Mouse (Mus musculus) ES-E14 (cell line): ENCODE results near the gene Ftsj3. TPM values are rescaled to one million over a fixed set of nuclear protein-coding genes. Genes with fewer than 3 reads are reported as not detected.
"Not testable (repeated sequence)": the region's sequence is repeated elsewhere in the genome, so short reads cannot be mapped to it uniquely, and the experiment has no call there.

Experiments
- DNase-seq: peaks from one replicate; pipeline ENCODE4 v3.0.0-alpha.2; 2013; ENCODE audit warnings: low read depth, low spot score
- H3K27ac ChIP-seq: 2 replicates; pipeline ENCODE4 v1.5.1; 2012; ENCODE audit warnings: low read depth, mild to moderate bottlenecking, low read length, moderate library complexity, mixed read lengths; ENCODE audit not compliant: poor library complexity, insufficient read depth, severe bottlenecking
- H3K36me3 ChIP-seq: 2 replicates; pipeline ENCODE4 v1.6.1; 2012; ENCODE audit warnings: mild to moderate bottlenecking, low read length, moderate library complexity, mixed read lengths; ENCODE audit not compliant: control insufficient read depth, poor library complexity, insufficient read depth, severe bottlenecking
- H3K4me1 ChIP-seq, 2 experiments: fragments of 150-350 bp in 1 of 2; sonication (generic) in 1 of 2; 2 replicates each; pipeline ENCODE4 v1.6.1; 2012; ENCODE audit warnings: low read length in 2 of 2, mild to moderate bottlenecking in 1 of 2, mixed read lengths in 1 of 2; ENCODE audit not compliant: control insufficient read depth in 2 of 2, insufficient read depth in 2 of 2, poor library complexity in 1 of 2
- H3K4me3 ChIP-seq, 2 experiments: fragments of 150-350 bp in 1 of 2; sonication (generic) in 1 of 2; 2 replicates each; pipeline ENCODE4 v1.5.1; 2012; ENCODE audit warnings: low read length in 2 of 2, low read depth in 1 of 2, mild to moderate bottlenecking in 1 of 2, mixed read lengths in 1 of 2; ENCODE audit not compliant: insufficient read depth in 1 of 2, poor library complexity in 1 of 2, severe bottlenecking in 1 of 2
- H3K9ac ChIP-seq: 2 replicates; pipeline ENCODE4 v1.6.1; 2012; ENCODE audit warnings: low read depth, mild to moderate bottlenecking, low read length, mixed read lengths; ENCODE audit not compliant: poor library complexity, insufficient read depth, severe bottlenecking
- H3K9me3 ChIP-seq: fragments of 150-350 bp; sonication (generic); 2 replicates; pipeline ENCODE4 v1.6.1; 2012; ENCODE audit warnings: low read depth, mild to moderate bottlenecking, low read length; ENCODE audit not compliant: control insufficient read depth, insufficient read depth
- CHD2 ChIP-seq: IDR thresholded peaks from 2 replicates; pipeline ENCODE4 v1.6.1; 2014; ENCODE audit warnings: mild to moderate bottlenecking, low read depth, low read length, inconsistent platforms
- HCFC1 ChIP-seq: IDR thresholded peaks from 2 replicates; pipeline ENCODE4 v1.6.1; 2012; ENCODE audit warnings: low read length, inconsistent platforms, borderline replicate concordance; ENCODE audit not compliant: insufficient read depth
- MAFK ChIP-seq: IDR thresholded peaks from 2 replicates; pipeline ENCODE4 v1.6.1; 2014; ENCODE audit warnings: mild to moderate bottlenecking, low read depth, low read length, inconsistent platforms; ENCODE audit not compliant: insufficient read depth
- ZC3H11A ChIP-seq: IDR thresholded peaks from 2 replicates; pipeline ENCODE4 v1.6.1; 2012; ENCODE audit warnings: low read depth, mild to moderate bottlenecking, inconsistent platforms, low read length, borderline replicate concordance
- ZNF384 ChIP-seq: IDR thresholded peaks from 2 replicates; pipeline ENCODE4 v1.6.1; 2012; ENCODE audit warnings: low read depth, low read length, inconsistent platforms
- in situ Hi-C, 2 experiments: fragments of 600-800 bp; cut with MboI; formaldehyde crosslinking; loops; one replicate each; pipeline ENCODE4 v1.15.1; 2025; ENCODE audit warnings: low sequenced_read_pairs in 2 of 2, inconsistent platforms in 1 of 2; ENCODE audit not compliant: unreplicated experiment in 2 of 2
- total RNA-seq: library from RNA; depleted of rRNA; stranded (reverse); fragments of 300-350 nt; gene quantifications from 2 replicates; pipeline ENCODE4 v1.2.3, GENCODE M21; 2012; rRNA removed

Ftsj3 gene
- total RNA-seq, 1 experiment = 304 TPM

DNA sequence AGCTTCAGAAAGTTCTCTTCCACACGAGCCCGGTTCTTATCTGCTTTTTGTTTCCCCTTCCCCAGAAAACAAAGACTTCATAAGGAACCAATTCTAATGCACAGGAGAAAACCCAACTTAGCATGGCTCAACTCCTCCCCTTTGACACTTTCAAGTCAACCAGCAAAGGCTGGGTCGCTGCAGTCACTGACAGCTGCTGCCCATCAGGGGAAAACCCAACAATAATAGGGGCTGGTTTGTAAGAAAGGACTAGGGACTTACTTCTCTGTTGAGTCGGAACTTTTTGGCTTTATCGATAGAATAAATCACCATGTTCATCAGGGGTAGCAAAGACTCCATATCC lies 53.8 kb downstream of the Ftsj3 start, which contains the start of gene Strada:
TSS of gene Strada (minus strand) at position 46 of the 343 bp plus-strand sequence.
- Histone ChIP-seq H3K9me3 (no peaks in the 10 kb centered on the region), H3K27ac (no peak within 1 kb of the TSS), H3K9ac (no peak within 1 kb of the TSS), H3K36me3 (peaks cover 32% of the 10 kb centered on the region), H3K4me1 (no peaks in the 10 kb centered on the region), H3K4me3 (no peak within 1 kb of the TSS)
- TF ChIP-seq ZNF384 (no peak), CHD2 (no peak), ZC3H11A (no peak)
- no peak for DNase-seq
- in situ Hi-C loops = no loop called here

DNA sequence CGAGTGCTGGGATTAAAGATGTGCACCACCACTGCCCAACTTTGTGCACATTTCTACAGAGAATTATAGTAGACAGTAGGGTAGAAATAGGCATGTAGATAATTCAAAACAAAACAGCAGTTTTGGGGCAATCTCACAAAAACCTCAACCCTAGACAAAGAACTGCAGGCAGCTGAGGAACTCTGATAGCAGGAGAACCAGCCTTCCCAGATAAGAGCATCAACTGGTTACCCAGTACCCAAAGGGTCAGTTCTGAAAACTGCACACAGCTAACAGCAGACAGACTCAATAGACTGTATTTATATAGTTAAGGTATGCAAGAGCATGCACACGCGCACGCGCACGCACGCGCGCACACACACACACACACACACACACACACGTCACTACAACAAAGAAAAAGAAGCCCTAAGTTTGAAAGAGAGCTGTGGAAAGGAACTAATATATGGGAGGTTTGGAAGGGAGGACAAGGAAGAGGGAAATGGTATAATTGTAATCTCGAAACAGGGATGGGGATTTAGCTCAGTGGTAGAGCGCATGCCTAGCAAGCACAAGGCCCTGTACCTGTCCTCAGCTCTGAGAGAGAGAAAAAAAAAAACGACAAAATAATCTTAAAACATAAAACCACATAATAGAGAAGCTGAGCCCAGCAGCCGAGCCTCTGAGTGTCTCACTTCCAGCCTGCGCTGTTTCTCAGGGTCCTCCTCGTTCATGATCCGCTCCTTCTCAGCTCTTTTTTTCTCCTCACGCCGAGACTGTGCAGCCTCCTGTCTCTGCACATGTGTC lies 54.3 kb downstream of the Ftsj3 start:
- H3K36me3 ChIP-seq = peaks cover 29% of the 10 kb centered on the region

DNA sequence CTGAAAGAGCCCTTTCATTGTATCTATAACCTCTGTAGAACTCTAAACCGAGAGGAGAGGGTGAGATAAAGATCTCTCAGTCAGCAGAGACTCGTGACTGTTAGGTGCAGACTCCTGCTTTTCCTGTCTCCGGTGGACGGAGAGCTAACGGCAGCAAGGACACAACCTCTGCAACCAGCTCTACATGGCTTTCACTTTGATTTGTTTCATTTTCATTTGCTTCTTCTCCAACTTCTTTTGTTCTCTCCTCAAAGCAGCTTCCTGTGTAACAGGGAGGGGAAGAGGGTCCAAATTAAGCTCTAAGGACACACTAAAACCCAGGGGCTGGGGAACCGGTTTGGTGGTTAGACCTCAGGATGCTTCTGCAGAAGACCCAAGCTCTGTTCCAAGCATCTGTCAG lies 55.1 kb downstream of the Ftsj3 start:
- Histone ChIP-seq H3K27ac (no peak overlapping the region), H3K4me3 (no peak overlapping the region), H3K4me1 (no peaks in the 10 kb centered on the region), H3K9me3 (no peaks in the 10 kb centered on the region), H3K36me3 (peaks cover 29% of the 10 kb centered on the region), H3K9ac (no peak overlapping the region)
- in situ Hi-C loops = no loop called here
- no peak for TF ChIP-seq CHD2
- TF ChIP-seq ZC3H11A = no peak
- TF ChIP-seq ZNF384 = no peak
- no peak for TF ChIP-seq MAFK
- no peak for TF ChIP-seq HCFC1
- DNase-seq = no peak

More for the DNA sequence above, 54.3 kb downstream of the Ftsj3 start:
- Histone ChIP-seq H3K4me3 (no peak overlapping the region), H3K27ac (no peak overlapping the region), H3K9ac (no peak overlapping the region), H3K9me3 (no peaks in the 10 kb centered on the region), H3K4me1 (no peaks in the 10 kb centered on the region)
- in situ Hi-C loops = no loop called here
- TF ChIP-seq ZC3H11A = no peak
- TF ChIP-seq HCFC1 = no peak
- no peak for TF ChIP-seq ZNF384
- TF ChIP-seq MAFK = no peak
- TF ChIP-seq CHD2 = no peak
- no peak for DNase-seq

DNA sequence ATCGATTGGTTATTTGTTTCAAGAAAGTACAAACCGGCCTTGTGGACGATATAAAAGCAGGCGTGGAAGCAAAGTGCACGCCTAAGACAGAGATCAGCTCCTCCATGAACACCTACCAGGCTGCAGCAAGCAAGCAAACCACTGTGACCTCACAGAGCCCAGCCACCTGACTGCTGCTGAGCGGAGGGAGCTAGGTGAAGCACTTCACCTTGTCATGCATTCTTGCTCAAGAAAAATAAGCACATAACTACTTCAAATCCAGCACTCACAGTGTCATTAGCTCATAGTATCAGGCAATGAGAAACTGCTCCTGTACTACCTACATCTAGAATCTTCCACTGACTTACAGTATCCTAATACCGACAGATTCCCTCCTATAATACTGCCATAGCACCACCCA lies 55.9 kb downstream of the Ftsj3 start:
- H3K9me3 ChIP-seq, H3K27ac ChIP-seq, in situ Hi-C loops, H3K4me3 ChIP-seq, H3K4me1 ChIP-seq, DNase-seq, H3K9ac ChIP-seq: not testable (repeated sequence)
- H3K36me3 ChIP-seq = peaks cover 26% of the 10 kb centered on the region

Other genes with a start within 250 kb of the Ftsj3 start
- gene Kcnh6, start 248.0 kb downstream of the Ftsj3 start, total RNA-seq = 1.5 and 1.6 TPM in 2 replicates
- 23.0 and 30.3 TPM in 2 replicates for gene Dcaf7, start 219.2 kb downstream of the Ftsj3 start, total RNA-seq
- gene Taco1, start 190.0 kb downstream of the Ftsj3 start, total RNA-seq = 12.6 and 17.4 TPM in 2 replicates
- 38.2 and 43.7 TPM in 2 replicates for gene Map3k3, start 171.5 kb downstream of the Ftsj3 start, total RNA-seq
- not detected in 2 replicates for gene Gm10840, start 95.2 kb downstream of the Ftsj3 start, total RNA-seq
- 20.3 and 30.9 TPM in 2 replicates for gene Limd2, start 95.2 kb downstream of the Ftsj3 start, total RNA-seq
- gene Strada, start 53.9 kb downstream of the Ftsj3 start, total RNA-seq = 14.5 and 24.0 TPM in 2 replicates
- 82.3 and 91.2 TPM in 2 replicates for gene Ccdc47, start 39.7 kb downstream of the Ftsj3 start, total RNA-seq
- gene Ddx42, start 39.2 kb downstream of the Ftsj3 start, total RNA-seq = 48.2 and 64.3 TPM in 2 replicates
- 161 and 263 TPM in 2 replicates for gene Psmc5, start 75 bp upstream of the Ftsj3 start, total RNA-seq
- 45.0 and 47.7 TPM in 2 replicates for gene Smarcd2, start 16.9 kb upstream of the Ftsj3 start, total RNA-seq
- 1.0 and 1.3 TPM in 2 replicates for gene Tcam1, start 20.6 kb upstream of the Ftsj3 start, total RNA-seq
- gene Gh, start 45.8 kb upstream of the Ftsj3 start, total RNA-seq = not detected in 2 replicates
- 3.6 and 4.2 TPM in 2 replicates for gene Cd79b, start 58.7 kb upstream of the Ftsj3 start, total RNA-seq
- 0.13 and 0.16 TPM in 2 replicates for gene Scn4a, start 97.2 kb upstream of the Ftsj3 start, total RNA-seq
- not detected in 2 replicates for gene Prr29, start 109.4 kb upstream of the Ftsj3 start, total RNA-seq
- 0.37 and 0.89 TPM in 2 replicates for gene Icam2, start 132.0 kb upstream of the Ftsj3 start, total RNA-seq
- gene Ern1, start 231.8 kb upstream of the Ftsj3 start, total RNA-seq = 7.4 and 10.4 TPM in 2 replicates